Mouse (Mus musculus) myocyte (in vitro differentiated cells): ENCODE measurements around the gene Trim65.
A peak's percentile ranks its signal among the peaks of the same experiment; 100 is the strongest.

Experiments
- CEBPB ChIP-seq: IDR thresholded peaks from 2 replicates; pipeline ENCODE4 v1.6.1; 2011; ENCODE audit warnings: mild to moderate bottlenecking, moderate library complexity; ENCODE audit not compliant: poor library complexity, insufficient read depth, severe bottlenecking
- MAX ChIP-seq: IDR thresholded peaks from one replicate; pipeline ENCODE4 v1.6.1; 2011; ENCODE audit warnings: low read depth, mild to moderate bottlenecking, control low read depth
- MYOD1 ChIP-seq, 3 experiments: IDR thresholded peaks; one replicate each; pipeline ENCODE4 v1.6.1; 2011; ENCODE audit warnings: control low read depth in 2 of 3, low read depth in 2 of 3, mild to moderate bottlenecking in 2 of 3, moderate library complexity in 1 of 3; ENCODE audit not compliant: insufficient read length in 2 of 3, control insufficient read depth in 1 of 3
- MYOG ChIP-seq, 3 experiments: IDR thresholded peaks; one replicate each; pipeline ENCODE4 v1.6.1; 2011; ENCODE audit warnings: control low read depth in 2 of 3, low read depth in 2 of 3, mild to moderate bottlenecking in 2 of 3; ENCODE audit not compliant: insufficient read length in 2 of 3, control insufficient read depth in 1 of 3, insufficient read depth in 1 of 3
- POLR2A ChIP-seq: IDR thresholded peaks from one replicate; pipeline ENCODE4 v1.6.1; 2011; ENCODE audit warnings: low read depth, mild to moderate bottlenecking, control low read depth, moderate library complexity; ENCODE audit not compliant: insufficient read length
- POLR2AphosphoS2 ChIP-seq: IDR thresholded peaks from one replicate; pipeline ENCODE4 v1.6.1; 2011; ENCODE audit warnings: low read depth, control low read depth; ENCODE audit not compliant: insufficient read length
- REST ChIP-seq: IDR thresholded peaks from one replicate; pipeline ENCODE4 v1.6.1; 2011; ENCODE audit warnings: mild to moderate bottlenecking, control low read depth, moderate library complexity; ENCODE audit not compliant: insufficient read depth, insufficient read length
- TCF12 ChIP-seq: IDR thresholded peaks from one replicate; pipeline ENCODE4 v1.6.1; 2011; ENCODE audit warnings: mild to moderate bottlenecking, control low read depth; ENCODE audit not compliant: poor library complexity, insufficient read depth, severe bottlenecking

- TF ChIP-seq POLR2AphosphoS2 (no peak), REST (no peak), POLR2A (peak; percentile 47), MYOG (IDR thresholded peaks at IDR 0.05; ENCODE audit: control insufficient read depth in 1 of 3, insufficient read depth in 1 of 3, insufficient read length in 2 of 3, low read depth in 2 of 3) (no peak), CEBPB (no peak), TCF12 (no peak), MAX (no peak), MYOD1 (IDR thresholded peaks at IDR 0.05; ENCODE audit: control insufficient read depth in 1 of 3, insufficient read length in 2 of 3, low read depth in 2 of 3) (peak in 1 of 3 experiments; percentile 45)
Measured at GRCm38 (mm10) chr11:116106963-116107776, 23.8 kb downstream of the Trim65 start.
